Mouse (Mus musculus): ENCODE results near the gene Fgd5.
A peak's percentile ranks its signal among the peaks of the same experiment; 100 is the strongest.
"Not testable (repeated sequence)": the region's sequence is repeated elsewhere in the genome, so short reads cannot be mapped to it uniquely, and the experiment has no call there.

The Fgd5 gene

DNA sequence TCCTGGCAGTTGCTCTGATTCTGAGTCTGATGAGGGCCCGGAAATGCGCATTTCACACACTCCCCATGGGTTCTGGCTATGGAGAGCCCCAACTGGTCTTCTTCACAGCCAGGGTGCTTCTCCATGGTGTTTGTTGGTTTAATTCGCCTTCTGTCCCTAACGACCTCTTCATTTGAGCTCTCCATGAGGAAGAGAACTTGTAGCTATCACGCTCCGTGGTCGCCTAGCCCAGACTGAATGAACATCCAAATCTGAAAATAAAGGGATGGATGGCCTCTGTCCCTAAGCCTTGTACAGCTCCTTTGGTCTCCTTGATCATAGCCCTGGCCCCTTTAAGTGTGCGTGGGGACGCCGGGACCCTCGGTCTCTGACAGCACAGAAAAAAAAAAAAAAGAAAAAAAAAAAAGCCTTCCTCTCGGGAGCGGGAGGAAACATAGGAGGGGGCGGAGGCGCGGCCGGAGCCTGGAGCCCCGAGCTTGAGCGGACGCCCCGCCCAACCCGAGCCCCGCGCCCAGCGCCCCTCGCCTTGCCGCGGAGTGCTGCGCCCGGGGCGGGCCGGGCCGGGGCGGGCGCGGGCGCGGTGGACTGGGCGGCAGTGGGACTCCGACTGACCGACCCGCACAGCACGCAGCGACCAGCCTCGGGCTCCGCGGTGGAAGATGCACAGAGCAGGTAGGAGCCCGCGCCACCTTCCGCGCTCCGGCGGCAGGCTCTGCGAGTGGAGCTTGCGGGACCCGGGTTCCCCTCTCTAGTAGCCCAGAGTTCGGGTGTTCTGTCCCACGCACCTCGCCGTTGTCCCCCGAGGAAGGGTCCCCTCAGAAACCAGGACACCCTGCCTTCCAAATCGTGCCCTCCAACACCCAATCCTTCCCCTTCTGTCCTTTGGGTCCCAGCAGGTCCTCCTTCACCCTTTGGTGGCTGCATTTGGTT is at the start of gene Fgd5:
Gene Fgd5 (plus strand): TSS at position 508 of the 930 bp plus-strand sequence.
- DNase-seq = peak; percentile 97

DNA sequence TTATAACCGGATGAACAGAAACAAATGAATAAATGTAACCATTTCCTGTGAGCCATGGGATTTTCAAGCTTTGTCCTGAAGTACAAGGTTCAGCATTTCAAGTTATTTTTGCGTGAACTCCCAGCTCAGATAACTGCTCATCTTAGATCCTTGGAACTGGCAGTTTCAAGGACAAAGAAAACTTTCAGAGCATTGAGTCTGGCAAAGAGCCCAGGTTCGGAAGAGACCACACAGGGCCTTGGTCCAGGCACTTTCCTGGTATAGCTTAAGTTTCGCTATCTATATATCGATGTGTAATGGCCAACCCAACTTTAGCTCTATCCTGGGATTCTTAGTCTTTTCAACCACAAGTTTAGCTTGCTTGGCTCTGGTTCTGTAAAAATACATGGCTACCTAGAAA is 47.4 kb upstream of the Fgd5 start:
- no peak for DNase-seq

DNA sequence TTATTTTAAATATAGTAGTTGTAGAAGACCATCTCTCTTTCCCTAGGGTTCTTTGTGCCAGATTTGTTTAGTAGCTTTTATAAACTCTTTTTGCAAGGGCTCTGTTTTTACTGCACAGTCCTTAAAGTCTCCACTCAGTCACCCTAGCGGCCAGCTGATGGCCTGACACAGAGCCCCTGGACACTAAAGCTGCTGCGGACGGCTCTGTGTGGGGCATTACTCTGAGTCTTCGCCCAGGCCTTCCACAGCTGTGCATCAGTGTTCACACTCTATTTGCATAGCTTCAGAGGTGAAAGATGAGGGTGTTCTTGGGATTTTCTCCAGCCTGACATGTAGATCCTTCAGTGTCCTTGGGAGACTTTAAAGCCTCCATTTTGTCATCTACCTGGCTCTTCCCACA is 40.2 kb upstream of the Fgd5 start:
- no peak for DNase-seq

DNA sequence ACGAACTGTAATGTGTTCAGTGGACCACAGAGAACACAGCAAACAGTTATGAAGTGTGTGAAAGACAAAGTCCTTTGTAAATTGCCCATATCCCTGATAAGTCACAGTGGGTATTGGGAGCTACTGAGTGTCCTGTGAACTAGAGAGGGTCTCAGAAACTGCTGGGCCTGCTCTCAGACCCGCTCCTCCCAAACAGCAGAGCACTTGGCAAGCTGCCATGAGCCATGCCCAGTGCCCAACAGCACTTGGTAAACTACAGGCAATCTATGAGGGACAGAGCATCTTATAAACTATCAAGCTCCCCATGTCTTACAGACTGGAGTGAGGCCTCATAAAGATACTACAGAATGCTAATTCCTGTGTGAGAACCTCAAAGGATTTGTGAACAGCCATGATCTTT is 30.3 kb upstream of the Fgd5 start:
- no peak for DNase-seq

DNA sequence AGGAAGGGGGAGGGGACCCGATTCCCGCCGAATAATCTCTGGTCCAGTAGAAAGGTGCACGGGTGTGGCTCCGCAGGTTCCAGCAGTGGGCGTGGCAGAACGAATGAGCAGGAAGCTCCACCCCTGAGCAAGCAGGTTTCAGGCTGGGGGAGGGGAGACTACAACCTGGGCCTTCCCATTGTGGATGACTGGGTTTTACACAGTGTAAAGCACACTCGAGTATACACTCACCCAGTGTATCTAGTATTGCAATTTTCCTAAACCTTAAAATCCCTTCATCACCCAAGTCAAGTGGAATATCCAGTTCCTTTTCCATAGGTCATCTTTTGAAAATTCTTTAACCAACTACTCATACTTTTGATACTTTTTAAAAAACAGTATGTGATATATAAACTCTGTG is 20.7 kb upstream of the Fgd5 start:
- not testable (repeated sequence) for DNase-seq

DNA sequence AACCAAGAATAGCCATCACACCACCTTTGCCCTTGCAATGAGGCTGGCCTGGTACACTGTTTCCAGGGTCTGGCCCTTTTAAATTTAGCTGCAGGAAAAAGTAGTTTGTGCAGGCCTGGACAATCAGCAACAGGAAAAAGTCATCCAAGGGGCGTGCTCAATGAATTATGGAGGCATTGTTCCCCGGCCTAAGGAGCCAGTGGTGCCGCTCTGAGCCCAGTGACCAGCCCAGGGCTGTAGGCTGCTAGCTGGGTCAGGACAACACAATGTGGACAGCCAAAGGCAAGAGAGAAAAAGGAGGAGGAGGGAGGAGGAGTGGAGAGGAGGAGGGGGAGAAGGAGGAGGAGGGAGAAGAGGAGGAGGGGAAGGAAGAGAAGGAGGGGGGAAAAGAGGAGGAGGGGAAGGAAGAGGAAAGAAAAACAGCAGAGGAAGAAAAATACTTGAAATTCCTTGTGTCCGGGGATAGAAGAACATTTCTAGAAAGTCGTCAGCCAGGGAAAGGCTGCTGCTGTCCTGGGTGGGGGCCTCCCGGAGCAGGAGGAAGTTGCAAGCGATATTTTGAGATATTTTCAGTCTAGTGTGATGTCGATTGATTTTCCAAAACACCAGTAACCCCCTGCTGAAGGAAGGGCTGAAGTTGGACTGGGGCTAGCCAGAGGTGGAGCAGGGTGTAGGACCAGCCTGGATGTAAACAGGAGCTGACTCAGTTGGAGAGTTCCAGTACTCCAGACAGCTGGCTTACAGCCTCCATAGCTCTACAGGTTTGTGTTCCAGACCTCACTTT is 18.5 kb upstream of the Fgd5 start:
- peak; percentile 98 for DNase-seq

DNA sequence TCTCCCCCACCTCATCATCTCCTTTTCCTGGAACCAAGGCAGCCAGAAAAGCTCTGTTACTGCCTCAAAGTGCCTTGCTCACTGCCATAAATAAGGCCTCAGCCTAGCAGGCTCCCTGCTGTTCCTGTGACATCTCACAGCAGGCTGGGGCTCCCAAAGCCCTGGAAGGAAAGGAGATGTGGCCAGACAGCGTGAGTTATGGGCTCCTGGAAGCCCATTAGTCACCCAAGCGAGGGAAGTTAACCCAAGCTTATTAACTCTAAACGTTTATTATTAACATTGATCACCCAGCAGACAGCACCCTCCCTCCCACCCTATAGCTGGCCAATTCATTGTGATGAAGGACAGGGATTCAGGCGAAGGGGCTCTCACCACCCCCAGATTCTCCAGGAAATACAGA is 15.2 kb upstream of the Fgd5 start:
- peak; percentile 67 for DNase-seq

DNA sequence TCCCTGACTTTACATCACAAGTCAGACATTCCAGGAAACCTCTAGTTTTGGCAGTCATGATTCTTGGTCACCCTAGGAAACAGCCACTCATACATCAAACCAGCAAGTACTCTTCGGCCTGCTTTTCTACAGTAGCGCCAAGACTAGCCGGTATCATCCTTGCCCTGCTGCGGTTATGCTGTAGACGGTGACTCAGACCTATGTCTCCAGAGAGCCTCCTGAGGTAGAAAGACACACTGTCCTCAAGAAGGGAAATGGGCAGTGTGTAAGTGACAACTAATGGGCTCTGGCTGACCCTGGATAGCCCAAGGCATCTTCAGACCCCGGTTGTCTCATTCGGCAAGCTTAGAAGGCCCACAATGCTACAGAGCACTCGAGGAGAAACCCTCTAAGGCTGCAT is 13.6 kb upstream of the Fgd5 start:
- peak; percentile 74 for DNase-seq

DNA sequence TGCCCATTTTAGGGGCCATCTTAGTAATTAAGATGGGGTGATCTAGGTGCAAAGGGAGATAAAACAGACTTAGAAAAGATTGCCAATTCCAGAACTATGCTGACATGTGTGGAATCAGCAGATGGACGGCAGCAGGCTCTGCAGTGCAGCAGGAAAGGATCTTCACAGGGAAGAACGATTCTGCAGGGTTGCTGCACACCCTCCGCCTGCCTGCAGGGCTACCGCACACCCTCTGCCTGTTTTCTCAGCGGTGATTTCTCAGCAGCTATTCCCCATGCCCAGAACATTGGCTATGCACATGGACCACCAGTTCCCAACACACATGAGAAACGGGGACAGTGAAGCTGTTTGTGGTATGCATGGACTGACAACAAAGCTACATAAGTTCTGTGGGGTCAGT is 12.7 kb upstream of the Fgd5 start:
- no peak for DNase-seq

DNA sequence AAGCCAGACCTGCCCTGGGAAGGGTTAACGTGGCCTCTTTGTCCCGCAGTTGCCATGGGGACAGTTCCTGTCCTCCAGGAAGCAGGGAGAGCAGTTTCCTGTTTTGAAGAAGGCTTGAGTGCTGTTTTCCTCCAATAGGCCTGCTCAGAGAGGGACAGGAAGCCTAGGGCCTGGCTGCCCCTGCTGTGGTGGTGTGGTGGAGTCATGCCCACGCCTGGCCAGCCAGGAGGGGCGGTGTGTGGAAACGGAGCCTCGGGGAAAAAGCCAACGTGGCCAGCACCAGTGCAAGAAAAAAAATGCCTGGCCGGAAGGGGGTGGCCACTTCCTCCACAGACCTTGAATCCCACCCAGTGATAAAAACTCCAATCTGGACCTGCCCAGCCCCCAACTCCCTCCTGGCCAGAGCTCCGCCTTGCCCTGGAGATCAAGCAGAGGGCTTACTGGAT is 6.5 kb upstream of the Fgd5 start:
- DNase-seq = peak; percentile 100

DNA sequence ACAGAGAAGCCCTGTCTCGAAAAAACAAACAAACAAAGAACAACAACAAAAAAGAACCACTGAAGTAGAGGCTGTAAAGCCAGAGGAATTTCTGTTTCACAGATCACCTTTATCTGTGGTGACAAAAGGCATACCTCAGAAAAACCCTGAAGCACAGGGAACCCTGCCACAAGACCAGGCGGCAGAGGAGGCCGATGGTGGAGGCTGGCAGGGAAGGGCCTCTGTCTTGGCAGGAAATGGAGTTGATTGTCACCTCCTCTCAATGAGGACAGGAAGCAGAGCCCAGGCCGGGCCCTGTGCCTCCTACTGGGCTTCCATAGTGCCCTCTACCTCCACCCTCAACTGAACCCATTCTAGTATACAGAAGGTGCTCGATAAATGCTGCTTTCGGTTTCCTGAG is 4.7 kb upstream of the Fgd5 start:
- DNase-seq = peak; percentile 91

DNA sequence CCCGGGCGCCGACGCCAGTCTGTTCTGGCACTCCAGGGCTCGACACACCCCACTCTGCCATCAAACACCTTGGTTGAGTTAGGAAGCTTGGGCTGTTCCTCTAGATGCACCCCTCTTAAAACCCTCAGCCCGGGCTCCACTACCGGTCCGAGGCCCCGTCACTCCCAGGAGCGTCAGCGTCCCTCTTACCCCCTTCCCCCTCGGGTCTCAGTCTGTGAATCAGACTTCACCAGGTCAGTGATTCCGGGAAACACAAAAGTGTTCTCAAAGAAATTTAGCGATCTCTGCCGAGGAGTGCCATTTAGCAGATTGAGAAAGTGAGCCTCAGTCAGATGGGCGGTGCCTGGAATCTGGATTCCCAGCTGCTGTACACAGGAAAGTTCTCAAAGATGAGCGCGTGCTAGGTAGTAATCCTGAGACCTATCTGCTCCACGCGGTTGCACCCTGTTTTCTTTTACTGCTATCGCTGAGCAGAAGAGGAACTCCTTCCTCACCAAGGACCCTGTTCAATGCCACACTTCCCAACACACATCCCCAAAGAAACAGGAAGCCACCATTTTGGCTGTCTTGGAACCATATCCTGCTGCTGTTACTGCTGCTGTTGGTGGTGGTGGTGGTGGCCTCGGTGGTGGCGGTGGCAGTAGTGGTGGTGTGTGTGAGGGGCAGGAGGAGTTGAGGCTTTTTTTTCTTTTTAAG is 771 bp downstream of the Fgd5 start:
- peak; percentile 94 for DNase-seq

DNA sequence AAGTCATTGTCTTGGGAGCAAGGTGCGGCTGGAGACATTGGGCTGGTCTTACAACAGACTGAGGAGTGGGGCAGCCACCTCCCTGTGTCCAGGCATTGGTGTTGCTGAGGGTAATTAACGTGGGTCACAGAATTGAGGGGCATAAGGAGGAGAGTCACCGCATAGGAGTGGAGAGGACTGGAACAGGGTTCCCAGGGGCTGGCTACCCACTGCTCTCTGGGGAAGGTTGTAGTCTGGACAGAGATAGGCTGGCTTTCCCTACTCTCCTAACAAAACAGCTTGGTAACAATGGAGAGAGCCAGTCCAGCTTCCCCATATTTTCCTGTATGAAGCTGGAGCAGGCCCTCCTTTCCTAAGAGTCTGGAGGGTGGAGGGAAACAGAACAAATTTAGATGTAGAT is 1.3 kb downstream of the Fgd5 start:
- DNase-seq = peak; percentile 92

DNA sequence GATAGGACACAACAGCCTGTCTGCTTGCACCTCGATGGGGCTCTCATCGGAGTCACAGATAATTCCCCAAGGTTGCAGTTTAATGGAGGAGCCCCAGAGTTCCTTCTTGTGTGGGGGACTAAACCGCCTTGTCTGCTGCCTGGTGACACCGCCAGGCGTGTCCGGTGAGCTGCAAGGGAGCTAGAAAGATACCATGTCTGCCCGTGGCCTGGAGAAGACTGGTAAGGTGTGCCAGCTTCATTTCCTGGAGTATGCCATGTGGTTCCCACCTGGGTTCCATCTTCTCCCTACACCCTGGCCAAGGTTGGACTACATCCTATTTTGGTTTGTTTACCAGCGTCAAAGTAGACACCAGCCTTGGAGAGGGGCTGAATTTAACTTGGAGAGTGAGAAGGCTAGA is 11.4 kb downstream of the Fgd5 start:
- DNase-seq = no peak

DNA sequence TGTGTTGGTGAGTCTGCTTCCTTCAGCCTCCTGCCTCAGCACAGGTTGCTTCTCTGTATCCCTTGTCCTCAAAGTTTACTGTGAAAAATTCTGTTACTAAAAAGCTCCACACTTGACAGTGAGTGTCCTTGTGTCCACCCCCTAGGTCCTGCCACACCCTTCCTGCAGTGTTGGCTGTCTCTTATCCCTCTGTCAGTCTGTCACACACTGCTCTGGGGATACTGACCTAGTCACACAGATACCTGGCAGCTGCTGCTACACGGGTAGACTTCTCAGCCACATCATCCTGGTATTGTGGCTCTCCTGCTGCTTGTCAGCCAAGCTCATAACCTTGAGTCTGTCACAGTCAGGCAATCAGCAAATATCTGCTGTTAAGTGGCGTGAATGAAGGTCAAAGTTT is 14.1 kb downstream of the Fgd5 start:
- DNase-seq = no peak

DNA sequence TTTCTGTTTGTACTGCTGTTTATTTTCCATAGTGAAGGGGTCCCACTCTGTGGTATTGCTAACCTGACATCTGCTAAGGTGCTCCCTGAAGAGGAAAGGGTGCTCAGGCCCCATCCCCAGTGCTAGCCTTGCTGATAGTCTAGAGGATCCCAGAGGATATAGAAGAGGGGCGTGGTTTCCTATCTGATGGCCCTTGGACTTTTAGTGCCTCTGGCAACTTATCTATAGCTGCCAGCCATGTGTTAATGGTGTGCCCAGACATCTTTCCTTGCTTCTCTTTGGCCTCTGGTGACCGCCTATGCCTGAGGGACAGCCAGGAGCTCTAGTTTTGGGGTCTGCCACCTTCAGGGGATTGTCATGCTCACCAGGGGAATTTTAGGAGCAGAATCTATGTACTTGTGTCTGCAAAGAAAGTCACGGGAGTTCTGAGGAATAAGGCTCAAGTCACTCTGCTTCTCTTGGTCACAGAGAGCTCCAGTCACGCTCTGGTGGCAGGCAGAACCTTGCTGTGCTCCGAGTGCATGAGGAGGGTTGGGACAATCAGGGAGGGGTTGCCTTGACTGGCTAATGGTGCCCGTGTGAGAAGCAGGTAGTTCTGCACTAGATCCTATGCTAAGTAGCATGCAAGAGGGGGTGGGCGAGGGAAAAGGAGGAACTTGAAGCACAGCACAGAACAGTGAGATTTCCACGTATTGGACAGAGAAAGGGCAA is 15.3 kb downstream of the Fgd5 start:
- no peak for DNase-seq

DNA sequence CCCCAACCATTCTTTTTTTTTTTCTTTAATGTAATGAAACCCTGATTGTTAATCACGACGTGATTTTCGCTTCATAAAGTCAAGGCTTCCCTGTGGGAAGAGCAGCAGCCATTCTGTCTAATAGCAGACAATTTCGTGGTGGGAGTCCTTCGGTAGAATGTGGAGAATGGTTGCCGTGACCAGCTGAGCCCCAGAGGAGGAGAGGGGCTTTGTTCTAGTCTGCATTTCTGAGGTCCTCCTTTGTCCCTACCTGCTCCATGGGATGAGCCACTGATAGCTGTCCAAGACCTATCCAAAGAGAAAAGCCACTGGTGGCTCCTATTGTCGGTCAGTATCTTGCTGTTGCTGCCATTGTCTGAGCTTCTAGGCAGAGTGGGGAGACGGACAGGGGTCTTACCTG is 17.4 kb downstream of the Fgd5 start:
- no peak for DNase-seq

DNA sequence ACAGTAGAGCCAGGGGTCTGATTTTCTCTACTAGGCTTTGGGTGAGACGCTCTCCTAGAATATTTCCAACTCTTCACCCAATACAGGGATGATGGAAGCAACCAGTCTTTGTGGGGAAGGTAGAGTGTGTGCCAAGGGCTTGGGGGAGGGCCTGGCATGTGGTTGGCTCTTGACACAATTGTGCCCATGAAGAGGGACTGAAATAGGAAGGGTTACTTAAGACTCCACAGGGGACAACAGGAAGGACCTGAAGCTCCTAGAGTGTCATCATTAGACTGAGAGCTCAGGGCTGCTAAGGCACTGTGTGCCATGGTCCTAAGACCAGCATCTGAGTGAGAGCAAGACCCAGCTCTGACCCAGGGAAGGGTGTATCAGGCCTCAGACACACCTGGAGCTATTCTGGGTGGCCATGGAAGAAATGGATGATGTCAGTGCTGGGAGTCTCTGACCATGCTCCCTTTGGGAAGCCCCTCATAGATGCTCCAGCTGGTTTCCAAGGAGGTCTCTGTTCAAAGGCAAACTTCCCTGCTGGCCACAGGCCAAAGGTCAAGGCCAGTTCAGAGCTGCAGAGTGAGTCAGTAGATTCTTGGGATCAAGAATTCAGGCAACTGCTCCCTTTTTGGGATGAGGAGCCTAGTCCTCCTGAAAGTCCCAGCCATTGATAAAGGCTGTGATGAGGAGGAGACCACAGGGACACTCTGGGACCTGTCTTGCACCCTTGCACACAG is 24.0 kb downstream of the Fgd5 start:
- no peak for DNase-seq

DNA sequence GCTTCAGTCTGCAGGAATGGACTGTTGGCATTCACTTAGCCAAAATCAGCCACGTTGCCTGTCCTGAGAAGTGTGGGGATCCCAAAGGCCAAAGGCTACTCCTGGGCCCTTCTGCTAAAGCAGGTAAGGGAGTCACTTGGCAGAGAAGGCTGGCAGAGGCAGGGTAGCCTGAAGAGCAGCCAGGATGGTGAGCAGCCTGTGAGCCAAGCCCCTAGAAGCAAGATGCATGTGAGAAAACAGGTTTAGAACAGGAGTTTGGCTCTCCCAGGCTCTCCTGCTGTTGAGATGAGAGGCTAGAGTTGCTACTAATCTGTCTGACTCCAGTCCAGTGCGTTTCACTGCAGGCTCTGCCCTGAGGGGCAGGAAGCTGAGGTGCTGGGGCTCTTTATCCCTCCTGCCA is 25.0 kb downstream of the Fgd5 start:
- DNase-seq = no peak

DNA sequence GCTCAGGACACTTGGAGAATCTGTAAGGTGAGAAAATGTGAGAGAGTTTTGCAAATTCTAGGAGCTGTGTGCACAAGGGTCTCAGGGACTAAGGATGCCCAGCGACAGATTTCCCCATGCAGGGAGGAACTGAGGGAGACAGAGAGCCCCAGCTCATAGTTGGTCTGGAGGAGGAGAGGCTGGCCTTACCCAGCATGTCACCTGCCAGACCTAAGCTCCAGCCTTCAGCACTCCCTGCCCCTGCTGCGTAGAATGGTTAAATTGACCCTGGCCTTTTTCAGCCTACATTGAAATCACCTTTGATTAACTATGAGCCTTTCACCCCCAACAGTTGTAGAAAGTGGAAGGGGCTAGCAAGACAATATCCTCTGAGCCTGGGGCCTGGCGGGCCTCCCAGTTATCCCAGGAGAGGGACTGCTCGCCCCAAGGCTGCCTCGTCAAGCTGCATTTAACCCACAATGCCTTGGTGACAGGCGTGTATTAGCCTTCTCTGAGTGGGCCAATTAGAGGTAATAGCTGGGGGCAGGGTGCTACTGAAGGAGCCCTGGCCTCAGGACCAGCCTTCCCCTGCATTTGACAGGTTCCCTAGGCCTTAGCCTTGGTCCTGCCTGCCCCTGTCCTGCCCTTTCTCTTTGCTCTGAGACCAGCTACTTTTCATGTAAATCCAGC is 25.6 kb downstream of the Fgd5 start:
- DNase-seq = no peak

DNA sequence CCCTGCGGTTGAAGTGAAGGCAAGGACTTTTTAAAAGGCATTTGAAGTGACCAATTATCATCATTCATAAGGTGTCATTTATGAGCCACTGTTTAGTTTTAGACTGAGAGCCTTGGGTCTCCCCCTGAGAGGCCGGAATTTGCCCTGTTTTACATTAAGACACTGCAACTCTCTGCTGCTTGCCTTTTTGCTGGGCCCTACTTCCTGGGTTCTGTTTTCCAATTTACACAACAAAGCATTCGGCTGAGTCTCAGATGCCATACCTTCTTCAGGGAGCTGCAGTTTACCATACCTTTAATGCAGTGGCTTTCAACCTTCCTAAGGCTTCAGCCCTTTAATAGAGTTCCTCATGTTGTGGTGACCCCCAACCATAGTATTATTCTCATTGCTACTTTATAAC is 26.1 kb downstream of the Fgd5 start:
- DNase-seq = no peak

DNA sequence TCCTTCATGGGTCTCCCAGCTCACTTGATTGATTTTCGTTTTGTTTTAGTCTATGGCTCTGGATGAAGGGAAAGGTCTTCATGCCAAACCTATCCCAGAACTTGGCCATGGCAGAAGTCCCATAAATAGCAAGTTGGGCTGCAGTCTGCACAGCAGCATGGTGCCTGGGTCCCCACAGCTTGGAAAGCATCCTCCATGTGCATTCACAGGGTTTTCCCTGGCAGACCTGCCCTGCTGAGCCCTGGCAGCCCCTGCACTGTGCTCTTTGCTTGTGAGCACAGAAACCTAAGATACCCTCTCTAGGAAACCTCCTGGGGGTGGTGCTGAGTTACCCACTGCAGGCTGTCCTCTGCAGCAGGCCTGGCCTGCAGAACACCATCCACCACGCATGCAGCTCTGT is 32.2 kb downstream of the Fgd5 start:
- DNase-seq = no peak
